Mouse (Mus musculus) liver, adult 2 months (tissue): ENCODE results near the gene Pex12. TPM values are rescaled to one million over a fixed set of nuclear protein-coding genes. Genes with fewer than 3 reads are reported as not detected.
A peak's percentile ranks its signal among the peaks of the same experiment; 100 is the strongest.
"Not testable (repeated sequence)": the region's sequence is repeated elsewhere in the genome, so short reads cannot be mapped to it uniquely, and the experiment has no call there.

Experiments
- DNase-seq: peaks from one replicate; pipeline ENCODE4 v3.0.0-alpha.2; 2011; ENCODE audit warnings: low read depth, low spot score; ENCODE audit errors: extremely low read depth
- H3K27ac ChIP-seq: fragments of 200-500 bp; replicated peaks from 2 replicates; pipeline ENCODE4 v1.5.1; 2012; ENCODE audit warnings: low read depth, mild to moderate bottlenecking, control low read depth, inconsistent platforms, low read length; ENCODE audit not compliant: insufficient read depth
- H3K27me3 ChIP-seq: fragments of 200-500 bp; 2 replicates; pipeline ENCODE4 v1.6.1; 2012; ENCODE audit warnings: mild to moderate bottlenecking, moderate library complexity, low read length, inconsistent platforms; ENCODE audit not compliant: control insufficient read depth, insufficient read depth
- H3K36me3 ChIP-seq: fragments of 200-500 bp; 2 replicates; pipeline ENCODE4 v1.6.1; 2012; ENCODE audit warnings: low read length, inconsistent platforms; ENCODE audit not compliant: control insufficient read depth, insufficient read depth
- H3K4me1 ChIP-seq: fragments of 200-500 bp; 2 replicates; pipeline ENCODE4 v1.6.1; 2011; ENCODE audit warnings: low read length; ENCODE audit not compliant: control insufficient read depth, insufficient read depth
- H3K4me3 ChIP-seq: fragments of 200-500 bp; 2 replicates; pipeline ENCODE4 v1.5.1; 2011; ENCODE audit warnings: low read depth, mild to moderate bottlenecking, control low read depth, low read length, moderate library complexity; ENCODE audit not compliant: insufficient read depth
- H3K79me2 ChIP-seq: fragments of 200-500 bp; 2 replicates; pipeline ENCODE4 v1.6.1; 2012; ENCODE audit warnings: inconsistent platforms, mild to moderate bottlenecking, low read length, moderate library complexity; ENCODE audit not compliant: control insufficient read depth, insufficient read depth
- H3K9ac ChIP-seq: fragments of 200-500 bp; 2 replicates; pipeline ENCODE4 v1.6.1; 2012; ENCODE audit warnings: low read depth, mild to moderate bottlenecking, control low read depth, inconsistent platforms, low read length
- CTCF ChIP-seq: fragments of 200-500 bp; IDR thresholded peaks from 2 replicates; pipeline ENCODE4 v1.5.1; 2011; ENCODE audit warnings: low read depth, low read length, control low read depth
- POLR2A ChIP-seq: fragments of 200-500 bp; IDR thresholded peaks from 2 replicates; pipeline ENCODE4 v1.6.1; 2011; ENCODE audit warnings: low read length, control low read depth; ENCODE audit not compliant: insufficient read depth; ENCODE audit errors: extremely low read depth
- WGBS: fragments of 180-500 bp; shearing (Covaris S2); methylation state at CpG from one replicate; pipeline ENCODE4 v1.1.7; 2018; 5-methylcytosine and 5-hydroxymethylcytosine counted together
- polyA plus RNA-seq: library from polyadenylated mRNA; depleted of rRNA; stranded (reverse); fragments of >200 nt; gene quantifications from 2 replicates; pipeline ENCODE4 v1.2.3, GENCODE M21; 2012; rRNA removed
- total RNA-seq: library from RNA; depleted of rRNA; stranded (reverse); fragments of >200 nt; gene quantifications from 2 replicates; pipeline ENCODE4 v1.2.3, GENCODE M21; 2014; rRNA removed

Pex12 gene
- total and polyA plus RNA-seq, 2 experiments = 4.3 to 7.9 TPM

GRCm38 (mm10) chr11:83271151-83271950 is 31.0 kb downstream of the Pex12 start:
- H3K36me3 ChIP-seq = no peaks in the 10 kb centered on the region
- H3K27me3 ChIP-seq = no peaks in the 10 kb centered on the region
- peak overlapping the region; percentile 65 for H3K9ac ChIP-seq
- DNase-seq = peak; percentile 84
- TF ChIP-seq POLR2A (peak; percentile 31; the same call in 1 of the 2 replicates), CTCF (no peak)
- under 1% methylated on average over 26 of the region's 26 CpGs for WGBS
- H3K4me3 ChIP-seq = peak overlapping the region; percentile 49
- no peaks in the 10 kb centered on the region for H3K79me2 ChIP-seq
- H3K27ac ChIP-seq = no peak overlapping the region; the same call in 1 of the 2 replicates
- H3K4me1 ChIP-seq = no peaks in the 10 kb centered on the region

GRCm38 (mm10) chr11:83270842-83271150 is 31.6 kb downstream of the Pex12 start:
- no peak for TF ChIP-seq CTCF
- TF ChIP-seq POLR2A = no peak
- DNase-seq = no peak
- H3K4me3 ChIP-seq = peak overlapping the region; percentile 49
- no peaks in the 10 kb centered on the region for H3K4me1 ChIP-seq
- WGBS = 2% methylated on average over 6 of the region's 6 CpGs
- H3K27me3 ChIP-seq = no peaks in the 10 kb centered on the region
- H3K27ac ChIP-seq = no peak overlapping the region; the same call in 1 of the 2 replicates
- no peaks in the 10 kb centered on the region for H3K36me3 ChIP-seq
- no peaks in the 10 kb centered on the region for H3K79me2 ChIP-seq
- H3K9ac ChIP-seq = peak overlapping the region; percentile 51

- Histone ChIP-seq H3K27me3 (no peaks in the 10 kb centered on the region), H3K4me1 (no peaks in the 10 kb centered on the region), H3K79me2 (no peaks in the 10 kb centered on the region), H3K27ac (no peak overlapping the region), H3K36me3 (no peaks in the 10 kb centered on the region), H3K4me3 (no peak overlapping the region), H3K9ac (no peak overlapping the region)
- DNase-seq = peak; percentile 14
- 57% methylated on average over 3 of the region's 3 CpGs for WGBS
- TF ChIP-seq POLR2A = no peak
- TF ChIP-seq CTCF = no peak
These were observed 39.2 kb downstream of the Pex12 start for GRCm38 (mm10) chr11:83263146-83263545.

GRCm38 (mm10) chr11:83262673-83263072 is 39.7 kb downstream of the Pex12 start:
- WGBS = 95% methylated on average over 1 of the region's 1 CpGs
- Histone ChIP-seq H3K79me2 (no peaks in the 10 kb centered on the region), H3K4me3 (no peak overlapping the region), H3K4me1 (no peaks in the 10 kb centered on the region), H3K36me3 (no peaks in the 10 kb centered on the region), H3K27me3 (no peaks in the 10 kb centered on the region), H3K9ac (no peak overlapping the region), H3K27ac (no peak overlapping the region)
- no peak for DNase-seq
- TF ChIP-seq POLR2A = no peak
- TF ChIP-seq CTCF = no peak

GRCm38 (mm10) chr11:83257211-83257610 is 45.2 kb downstream of the Pex12 start:
- DNase-seq, H3K27me3 ChIP-seq, H3K9ac ChIP-seq, H3K36me3 ChIP-seq, H3K27ac ChIP-seq, H3K79me2 ChIP-seq, H3K4me3 ChIP-seq, H3K4me1 ChIP-seq: not testable (repeated sequence)
- WGBS = 16% methylated on average over 5 of the region's 5 CpGs

Other genes starting within 250 kb of the Pex12 start
- gene Slfn2, start 237.5 kb downstream of the Pex12 start, total RNA-seq = 5.6 and 8.7 TPM in 2 replicates
- gene Slfn2, start 237.5 kb downstream of the Pex12 start, polyA plus RNA-seq = 0.95 and 1.5 TPM in 2 replicates
- gene Slfn1, start 185.7 kb downstream of the Pex12 start, total RNA-seq = 0.27 and 0.74 TPM in 2 replicates
- gene Slfn1, start 185.7 kb downstream of the Pex12 start, polyA plus RNA-seq = 0.19 and 0.38 TPM in 2 replicates
- gene Slfn4, start 127.4 kb downstream of the Pex12 start, total RNA-seq = 0.13 and 0.28 TPM in 2 replicates
- 0.02 and 0.11 TPM in 2 replicates for gene Slfn4, start 127.4 kb downstream of the Pex12 start, polyA plus RNA-seq
- 0.34 and 0.55 TPM in 2 replicates for gene Slfn3, start 111.3 kb downstream of the Pex12 start, total RNA-seq
- not detected in 2 replicates for gene Slfn3, start 111.3 kb downstream of the Pex12 start, polyA plus RNA-seq
- not detected in 2 replicates for gene Slfn14, start 15.9 kb downstream of the Pex12 start, total RNA-seq
- gene Slfn14, start 15.9 kb downstream of the Pex12 start, polyA plus RNA-seq = not detected in 2 replicates
- 25.4 and 31.3 TPM in 2 replicates for gene Ap2b1, start 3.6 kb downstream of the Pex12 start, total RNA-seq
- gene Ap2b1, start 3.6 kb downstream of the Pex12 start, polyA plus RNA-seq = 16.2 and 16.3 TPM in 2 replicates
- gene Rasl10b, start 106.6 kb upstream of the Pex12 start, total RNA-seq = 0.07 and 0.18 TPM in 2 replicates
- 0.12 and 0.24 TPM in 2 replicates for gene Rasl10b, start 106.6 kb upstream of the Pex12 start, polyA plus RNA-seq
- gene Gas2l2, start 126.9 kb upstream of the Pex12 start, total RNA-seq = not detected in 2 replicates
- not detected in 2 replicates for gene Gas2l2, start 126.9 kb upstream of the Pex12 start, polyA plus RNA-seq
- not detected in 2 replicates for gene 1700020L24Rik, start 135.1 kb upstream of the Pex12 start, total RNA-seq
- not detected in 2 replicates for gene 1700020L24Rik, start 135.1 kb upstream of the Pex12 start, polyA plus RNA-seq
- gene Mmp28, start 160.5 kb upstream of the Pex12 start, total RNA-seq = 0.18 and 0.27 TPM in 2 replicates
- 0.26 and 0.29 TPM in 2 replicates for gene Mmp28, start 160.5 kb upstream of the Pex12 start, polyA plus RNA-seq
- 29.1 and 29.9 TPM in 2 replicates for gene Taf15, start 170.5 kb upstream of the Pex12 start, total RNA-seq
- gene Taf15, start 170.5 kb upstream of the Pex12 start, polyA plus RNA-seq = 7.1 and 8.5 TPM in 2 replicates
- gene Heatr9, start 219.6 kb upstream of the Pex12 start, total RNA-seq = not detected in 2 replicates
- not detected in 2 replicates for gene Heatr9, start 219.6 kb upstream of the Pex12 start, polyA plus RNA-seq
- 0.37 and 1.1 TPM in 2 replicates for gene Ccl5, start 227.9 kb upstream of the Pex12 start, total RNA-seq
- 7.2 and 13.2 TPM in 2 replicates for gene Ccl5, start 227.9 kb upstream of the Pex12 start, polyA plus RNA-seq